Mouse (Mus musculus) bone marrow, adult 2 months (tissue): ENCODE data around the gene Ankrd11. TPM values are rescaled to one million over a fixed set of nuclear protein-coding genes. Genes with fewer than 3 reads are reported as not detected.

ENCODE experiments used
- H3K27ac ChIP-seq: fragments of 200-500 bp; 2 replicates; pipeline ENCODE4 v1.5.1; 2012; ENCODE audit warnings: low read depth, mild to moderate bottlenecking, control low read depth, inconsistent platforms, low read length; ENCODE audit not compliant: control insufficient read depth, poor library complexity, insufficient read depth
- H3K4me1 ChIP-seq: fragments of 200-500 bp; 2 replicates; pipeline ENCODE4 v1.6.1; 2011; ENCODE audit warnings: low read length; ENCODE audit not compliant: control insufficient read depth, insufficient read depth
- H3K4me3 ChIP-seq: fragments of 200-500 bp; replicated peaks from 2 replicates; pipeline ENCODE3; 2011; ENCODE audit warnings: mild to moderate bottlenecking, low read depth, low read length, control low read depth; ENCODE audit not compliant: control insufficient read depth
- CTCF ChIP-seq: fragments of 200-500 bp; IDR thresholded peaks from 2 replicates; pipeline ENCODE4 v1.5.1; 2011; ENCODE audit warnings: low read length, control low read depth; ENCODE audit not compliant: control insufficient read depth, insufficient read depth
- POLR2A ChIP-seq: fragments of 200-500 bp; IDR thresholded peaks from 2 replicates; pipeline ENCODE4 v1.6.1; 2011; ENCODE audit warnings: low read depth, mild to moderate bottlenecking, control low read depth, low read length, borderline replicate concordance; ENCODE audit not compliant: control insufficient read depth
- WGBS: fragments of 180-500 bp; shearing (Covaris S2); methylation state at CpG from one replicate; pipeline ENCODE4 v1.1.7; 2018; 5-methylcytosine and 5-hydroxymethylcytosine counted together
- polyA plus RNA-seq: library from polyadenylated mRNA; stranded (reverse); fragments of >200 nt; gene quantifications from 2 replicates; pipeline ENCODE4 v1.2.4, GENCODE M21; 2011; ENCODE audit warnings: low replicate concordance; ENCODE audit not compliant: missing spikeins, insufficient read depth, insufficient read length

Ankrd11 gene
- polyA plus RNA-seq, 1 experiment, result 78.7 TPM

DNA sequence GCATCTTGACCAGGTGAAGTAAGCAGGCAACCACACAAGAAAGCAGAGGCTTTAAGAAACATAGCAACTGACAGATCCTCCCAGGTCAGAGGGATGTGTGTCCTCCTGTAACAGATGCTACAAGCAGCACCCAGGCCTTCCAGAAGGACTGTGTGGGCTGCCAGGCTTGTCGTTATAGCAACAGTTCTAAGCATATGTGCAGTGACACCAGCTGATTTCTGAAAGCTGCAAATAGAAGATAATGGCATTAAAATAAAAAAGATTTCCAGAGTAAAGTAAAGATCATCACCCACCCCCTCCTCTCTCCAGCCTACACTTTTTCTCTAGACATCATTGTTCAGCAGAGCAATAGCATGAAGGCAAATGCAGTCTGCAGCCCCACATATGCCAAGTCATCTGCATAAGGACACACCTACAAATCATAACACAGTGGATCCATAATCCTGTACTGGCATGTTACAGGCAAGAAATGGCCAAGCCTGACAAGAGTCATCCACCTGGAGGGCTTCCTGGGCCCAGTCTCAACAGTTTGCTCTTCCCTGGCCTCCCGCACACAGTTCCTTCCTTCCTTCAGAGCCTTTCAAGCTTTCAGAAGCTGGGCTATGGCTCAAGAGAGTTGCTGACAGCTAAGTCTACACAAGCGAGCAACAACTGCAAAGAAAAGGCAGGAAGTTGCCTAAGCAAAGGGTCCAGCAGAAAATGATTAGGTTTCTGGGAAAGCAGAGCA lies 110.1 kb downstream of the Ankrd11 start:
- Histone ChIP-seq H3K27ac (peak overlapping the region; percentile 56), H3K4me3 (no peak overlapping the region)
- TF ChIP-seq CTCF (no peak), POLR2A (no peak)

DNA sequence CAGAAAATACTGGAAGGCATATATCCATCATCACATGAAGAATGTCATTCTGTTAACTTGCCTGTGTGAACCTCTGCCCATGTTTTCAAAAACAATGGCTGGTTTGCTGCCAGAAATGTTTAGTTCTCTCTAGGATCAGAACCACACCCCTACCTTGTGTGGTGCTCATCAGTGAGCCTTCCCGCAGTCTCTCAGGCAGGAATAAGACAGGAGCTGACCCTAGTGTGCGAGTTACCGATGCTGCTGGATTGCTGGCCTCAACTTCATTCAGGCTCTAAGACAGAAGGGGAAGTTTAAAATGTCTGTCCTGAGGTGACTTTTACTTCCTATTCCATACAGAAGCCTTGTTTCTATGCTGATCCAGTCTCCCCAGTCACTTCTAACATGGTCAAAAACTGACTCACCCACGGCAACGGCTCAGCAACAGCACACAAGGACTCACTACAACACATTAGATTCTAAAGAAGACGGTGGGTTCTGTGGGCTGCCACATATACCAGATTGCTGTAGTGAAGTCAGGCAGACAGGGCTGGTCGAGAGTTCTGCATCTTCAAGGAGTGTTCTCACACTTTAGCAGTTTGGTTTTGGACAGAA lies 113.3 kb downstream of the Ankrd11 start:
- H3K4me1 ChIP-seq, result peaks cover 11% of the 10 kb centered on the region
- H3K4me3 ChIP-seq, result no peak overlapping the region
- WGBS, result 20% methylated on average over 7 of the region's 7 CpGs
- no peak for TF ChIP-seq CTCF
- TF ChIP-seq POLR2A, result no peak
- no peak overlapping the region for H3K27ac ChIP-seq

More for the DNA sequence above, 110.1 kb downstream of the Ankrd11 start:
- H3K4me1 ChIP-seq, result peaks cover 8% of the 10 kb centered on the region; the same call in 1 of the 2 replicates
- 28% methylated on average over 3 of the region's 3 CpGs for WGBS

DNA sequence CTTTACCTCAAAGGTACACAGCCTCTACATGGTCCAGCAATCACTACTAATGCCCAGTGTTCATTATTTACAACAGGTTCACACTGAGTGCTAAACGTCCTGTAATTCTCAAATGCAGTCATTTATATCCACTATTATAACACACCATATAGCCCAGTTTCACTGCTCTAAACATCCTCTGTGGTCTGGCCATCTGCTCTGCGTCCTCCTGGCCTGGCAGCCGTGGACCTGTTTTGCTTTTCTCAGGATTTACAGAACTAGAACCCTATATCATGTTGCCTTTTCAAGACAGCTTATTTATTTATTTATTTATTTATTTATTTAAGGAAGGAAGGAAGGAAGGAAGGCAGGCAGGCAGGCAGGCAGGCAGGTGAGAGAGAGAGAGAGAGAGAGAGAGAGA lies 114.2 kb downstream of the Ankrd11 start:
- WGBS, result 73% methylated on average over 3 of the region's 3 CpGs
- no peak overlapping the region for H3K4me3 ChIP-seq

DNA sequence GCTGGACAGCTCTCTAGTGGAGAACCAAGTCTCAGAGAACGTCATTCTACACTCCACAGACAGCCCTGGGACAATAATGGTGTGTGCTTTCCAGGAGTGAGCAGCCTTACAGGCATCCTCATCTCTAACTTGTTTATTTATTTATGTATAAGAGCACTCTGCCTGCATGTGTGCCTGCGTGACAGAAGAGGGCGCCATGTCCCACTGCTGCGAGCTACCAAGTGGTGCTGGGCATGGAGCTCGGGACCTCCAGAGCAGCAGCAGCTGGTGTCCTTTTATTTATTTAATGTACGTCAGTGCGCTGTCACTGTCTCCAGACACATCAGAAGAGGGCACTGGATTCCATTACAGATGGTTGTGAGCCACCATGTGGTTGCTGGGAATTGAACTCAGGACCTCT lies 115.3 kb downstream of the Ankrd11 start:
- Histone ChIP-seq H3K4me1 (peaks cover 6% of the 10 kb centered on the region), H3K4me3 (no peak overlapping the region), H3K27ac (no peak overlapping the region)
- TF ChIP-seq POLR2A (no peak), CTCF (peak; percentile 62)
- 88% methylated on average over 7 of the region's 7 CpGs for WGBS

More for the DNA sequence above, 114.2 kb downstream of the Ankrd11 start:
- H3K4me1 ChIP-seq, result peaks cover 9% of the 10 kb centered on the region
- no peak overlapping the region for H3K27ac ChIP-seq
- TF ChIP-seq POLR2A (no peak), CTCF (no peak)

DNA sequence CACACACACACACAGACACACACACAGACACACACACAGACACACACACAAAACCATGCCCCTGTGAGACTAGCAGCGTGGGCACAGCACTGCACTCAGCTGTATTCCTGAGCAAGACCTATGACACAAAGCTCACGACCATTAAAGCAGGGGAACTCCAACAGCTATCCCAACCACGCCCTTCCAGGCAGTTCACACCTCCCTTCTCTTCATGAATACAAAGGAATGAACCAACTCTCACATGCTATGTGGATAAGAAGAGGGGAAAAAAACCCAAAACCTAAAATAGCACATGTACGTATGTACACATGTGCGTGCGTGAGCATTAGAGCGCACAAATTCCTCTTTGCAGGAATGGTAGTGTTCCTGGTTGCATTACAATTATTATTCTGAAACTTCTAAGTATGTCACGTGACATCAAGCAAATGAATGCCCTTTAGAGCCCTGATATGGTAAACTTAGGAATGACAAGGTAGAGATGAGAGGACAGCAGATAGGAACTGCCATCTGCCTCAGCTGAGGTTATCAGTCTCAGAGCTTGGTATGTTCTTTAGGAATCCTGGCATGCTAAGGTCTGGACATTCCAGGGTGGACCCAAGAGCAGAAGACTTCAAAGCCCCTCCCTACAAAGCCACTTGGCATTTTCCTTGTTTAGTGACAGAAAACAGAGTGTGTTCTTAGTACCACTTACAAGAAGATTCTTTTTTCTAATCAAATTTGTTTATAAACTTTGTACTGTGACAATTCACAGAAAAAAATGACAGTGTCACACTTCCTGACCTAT lies 115.9 kb downstream of the Ankrd11 start:
- no peak overlapping the region for H3K4me3 ChIP-seq
- H3K4me1 ChIP-seq, result peaks cover 6% of the 10 kb centered on the region
- WGBS, result 85% methylated on average over 8 of the region's 8 CpGs
- H3K27ac ChIP-seq, result no peak overlapping the region
- TF ChIP-seq CTCF (no peak), POLR2A (no peak)

DNA sequence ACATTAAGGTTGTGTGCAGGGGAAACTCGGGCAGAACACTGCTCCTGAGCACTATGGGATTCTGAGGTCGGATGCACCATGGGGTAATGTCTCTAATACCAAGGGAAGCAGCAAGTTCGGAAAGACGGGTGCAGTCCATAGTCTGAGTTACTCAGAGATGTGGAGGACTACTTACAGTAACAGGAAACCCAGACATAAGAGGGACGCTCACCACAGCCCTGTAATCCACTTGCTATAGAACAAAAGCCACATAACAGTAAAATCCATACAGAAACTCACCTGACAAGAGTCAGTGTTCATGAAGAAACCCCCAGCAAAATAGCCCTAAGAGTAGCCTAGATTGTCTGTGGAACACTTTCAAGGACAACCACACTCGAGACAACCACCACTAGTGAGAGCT lies 118.0 kb downstream of the Ankrd11 start:
- Histone ChIP-seq H3K4me3 (no peak overlapping the region), H3K27ac (no peak overlapping the region), H3K4me1 (peaks cover 5% of the 10 kb centered on the region)
- TF ChIP-seq POLR2A (no peak), CTCF (no peak)
- 25% methylated on average over 6 of the region's 6 CpGs for WGBS

DNA sequence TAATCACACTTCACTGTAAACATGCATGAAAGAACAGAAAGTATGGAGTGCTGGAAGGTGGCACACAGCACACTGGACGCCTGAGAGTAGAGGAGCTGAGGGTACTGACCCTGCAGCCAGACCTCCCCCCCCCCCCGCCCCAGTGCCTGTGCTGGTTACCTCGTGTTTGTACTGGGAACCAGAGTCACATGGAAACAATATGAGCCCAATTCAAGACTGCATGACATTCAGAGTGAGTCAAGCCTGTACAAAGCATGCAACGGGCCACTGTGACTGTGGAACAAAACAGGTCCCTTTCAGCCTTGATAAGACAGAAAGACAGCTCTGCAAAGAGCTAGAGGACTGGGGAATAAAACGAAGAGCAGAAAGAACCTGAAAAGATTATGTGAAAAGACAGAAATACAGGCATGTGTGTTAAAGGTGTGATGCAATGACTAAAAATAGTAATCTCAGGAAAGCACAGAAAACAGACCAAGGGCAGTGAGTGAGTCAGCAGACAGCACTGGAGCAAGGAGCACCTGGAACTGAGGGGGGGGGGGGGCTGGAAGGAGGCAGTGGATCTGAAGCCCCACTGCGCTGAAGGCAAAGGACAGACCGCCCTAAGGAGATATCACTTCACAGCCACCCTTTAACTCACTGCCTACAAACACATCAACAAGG lies 118.5 kb downstream of the Ankrd11 start:
- Histone ChIP-seq H3K4me3 (no peak overlapping the region), H3K27ac (no peak overlapping the region), H3K4me1 (peaks cover 5% of the 10 kb centered on the region)
- TF ChIP-seq POLR2A (no peak), CTCF (no peak)
- WGBS, result 35% methylated on average over 7 of the region's 7 CpGs

DNA sequence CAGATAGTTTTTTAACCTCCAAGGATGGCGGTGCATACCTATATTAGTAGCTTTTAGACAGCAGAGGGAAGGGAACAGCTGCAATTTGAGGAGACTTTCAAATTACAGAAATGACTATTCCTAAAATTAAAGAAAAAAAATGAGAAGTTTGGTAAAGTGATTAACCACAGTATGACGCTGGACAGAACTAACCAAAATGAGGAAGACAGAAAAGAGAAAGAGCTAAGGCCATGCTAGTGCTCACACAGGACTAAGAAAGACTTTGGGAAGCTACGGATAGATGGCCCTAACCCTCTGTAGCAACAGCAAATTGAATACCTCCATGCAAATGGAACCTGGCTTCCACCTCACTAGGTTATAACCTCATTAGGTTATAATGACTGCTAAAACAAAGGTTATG lies 119.1 kb downstream of the Ankrd11 start:
- no peak overlapping the region for H3K27ac ChIP-seq
- no peak for TF ChIP-seq POLR2A
- no peak for TF ChIP-seq CTCF
- 26% methylated on average over 3 of the region's 3 CpGs for WGBS
- H3K4me1 ChIP-seq, result peaks cover 8% of the 10 kb centered on the region
- H3K4me3 ChIP-seq, result no peak overlapping the region
